Mouse (Mus musculus): ENCODE measurements around the gene Hist2h4. TPM values are rescaled to one million over a fixed set of nuclear protein-coding genes. Genes with fewer than 3 reads are reported as not detected.
A peak's percentile ranks its signal among the peaks of the same experiment; 100 is the strongest.
"Not testable (repeated sequence)": the region's sequence is repeated elsewhere in the genome, so short reads cannot be mapped to it uniquely, and the experiment has no call there.

Hist2h4 gene
- polyA plus RNA-seq, 1 experiment = 0.42 TPM

GRCm38 (mm10) chr3:96249034-96249345 is 14.1 kb downstream of the Hist2h4 start:
- Histone ChIP-seq H3K27ac (ENCODE audit: control insufficient read depth, insufficient read depth, low read depth, low read length) (no peak overlapping the region), H3K4me1 (ENCODE audit: control insufficient read depth, insufficient read depth, low read length) (no peaks in the 10 kb centered on the region; the same call in 1 of the 2 replicates)
- TF ChIP-seq CTCF (IDR thresholded peaks at IDR 0.05; ENCODE audit: control insufficient read depth, insufficient read depth, insufficient replicate concordance, low read depth, low read length) = no peak
- no peak for TF ChIP-seq POLR2A (IDR thresholded peaks at IDR 0.05; ENCODE audit: control insufficient read depth, low read depth, low read length)

GRCm38 (mm10) chr3:96248141-96249033 is 14.7 kb downstream of the Hist2h4 start:
- H3K4me1 ChIP-seq (ENCODE audit: control insufficient read depth, insufficient read depth, low read length) = no peaks in the 10 kb centered on the region; the same call in 1 of the 2 replicates
- H3K36me3 ChIP-seq (ENCODE audit: control insufficient read depth, insufficient read depth, low read length) = no peaks in the 10 kb centered on the region
- H3K27me3 ChIP-seq (ENCODE audit: control insufficient read depth, insufficient read depth, low read length) = no peaks in the 10 kb centered on the region
- H3K4me3 ChIP-seq (ENCODE audit: control insufficient read depth, low read depth, low read length) = peak overlapping the region; percentile 16; the same call in 1 of the 2 replicates
- no peak for TF ChIP-seq CTCF (IDR thresholded peaks at IDR 0.05; ENCODE audit: control insufficient read depth, insufficient read depth, insufficient replicate concordance, low read depth, low read length)
- no peak for TF ChIP-seq POLR2A (IDR thresholded peaks at IDR 0.05; ENCODE audit: control insufficient read depth, low read depth, low read length)
- no peak overlapping the region for H3K27ac ChIP-seq (ENCODE audit: control insufficient read depth, insufficient read depth, low read depth, low read length)

More at GRCm38 (mm10) chr3:96249034-96249345, 14.1 kb downstream of the Hist2h4 start:
- no peaks in the 10 kb centered on the region for H3K27me3 ChIP-seq (ENCODE audit: control insufficient read depth, insufficient read depth, low read length)
- H3K36me3 ChIP-seq (ENCODE audit: control insufficient read depth, insufficient read depth, low read length) = no peaks in the 10 kb centered on the region
- no peak overlapping the region for H3K4me3 ChIP-seq (ENCODE audit: control insufficient read depth, low read depth, low read length)

GRCm38 (mm10) chr3:96247356-96248140 is 15.6 kb downstream of the Hist2h4 start:
- TF ChIP-seq POLR2A (IDR thresholded peaks at IDR 0.05; ENCODE audit: control insufficient read depth, low read depth, low read length) = no peak
- no peak for TF ChIP-seq CTCF (IDR thresholded peaks at IDR 0.05; ENCODE audit: control insufficient read depth, insufficient read depth, insufficient replicate concordance, low read depth, low read length)
- Histone ChIP-seq H3K36me3 (ENCODE audit: control insufficient read depth, insufficient read depth, low read length) (no peaks in the 10 kb centered on the region), H3K4me1 (ENCODE audit: control insufficient read depth, insufficient read depth, low read length) (no peaks in the 10 kb centered on the region; the same call in 1 of the 2 replicates), H3K27me3 (ENCODE audit: control insufficient read depth, insufficient read depth, low read length) (no peaks in the 10 kb centered on the region), H3K4me3 (ENCODE audit: control insufficient read depth, low read depth, low read length) (peak overlapping the region; percentile 74), H3K27ac (ENCODE audit: control insufficient read depth, insufficient read depth, low read depth, low read length) (no peak overlapping the region)

- Histone ChIP-seq H3K27ac (ENCODE audit: control insufficient read depth, insufficient read depth, low read depth, low read length) (peak within 1 kb of the TSS; percentile 85), H3K4me3 (ENCODE audit: control insufficient read depth, low read depth, low read length) (peak within 1 kb of the TSS; percentile 84)
- H3K36me3 ChIP-seq (ENCODE audit: control insufficient read depth, insufficient read depth, low read length); H3K27me3 ChIP-seq (ENCODE audit: control insufficient read depth, insufficient read depth, low read length); H3K4me1 ChIP-seq (ENCODE audit: control insufficient read depth, insufficient read depth, low read length): not testable (repeated sequence)
Observed at GRCm38 (mm10) chr3:96246427-96246856, 16.7 kb downstream of the Hist2h4 start, which contains the start of gene Hist2h3c1. Gene Hist2h3c1, plus strand, starts transcription at chr3:96246685.

GRCm38 (mm10) chr3:96246018-96246417 is 17.1 kb downstream of the Hist2h4 start:
- not testable (repeated sequence) for H3K36me3 ChIP-seq (ENCODE audit: control insufficient read depth, insufficient read depth, low read length); H3K27me3 ChIP-seq (ENCODE audit: control insufficient read depth, insufficient read depth, low read length); H3K4me1 ChIP-seq (ENCODE audit: control insufficient read depth, insufficient read depth, low read length)
- Histone ChIP-seq H3K4me3 (ENCODE audit: control insufficient read depth, low read depth, low read length) (peak overlapping the region; percentile 84), H3K27ac (ENCODE audit: control insufficient read depth, insufficient read depth, low read depth, low read length) (peak overlapping the region; percentile 85)

GRCm38 (mm10) chr3:96245003-96245886 is 17.9 kb downstream of the Hist2h4 start, which contains the start of gene Hist2h2aa1:
Gene Hist2h2aa1, plus strand, starts transcription at chr3:96245497.
- Histone ChIP-seq H3K4me3 (ENCODE audit: control insufficient read depth, low read depth, low read length) (peak within 1 kb of the TSS; percentile 100), H3K27ac (ENCODE audit: control insufficient read depth, insufficient read depth, low read depth, low read length) (peak within 1 kb of the TSS; percentile 100)
- H3K36me3 ChIP-seq (ENCODE audit: control insufficient read depth, insufficient read depth, low read length); H3K27me3 ChIP-seq (ENCODE audit: control insufficient read depth, insufficient read depth, low read length); H3K4me1 ChIP-seq (ENCODE audit: control insufficient read depth, insufficient read depth, low read length): not testable (repeated sequence)
- peak; percentile 57; the same call in 1 of the 2 replicates for TF ChIP-seq POLR2A (IDR thresholded peaks at IDR 0.05; ENCODE audit: control insufficient read depth, low read depth, low read length)
- TF ChIP-seq CTCF (IDR thresholded peaks at IDR 0.05; ENCODE audit: control insufficient read depth, insufficient read depth, insufficient replicate concordance, low read depth, low read length) = 0 out of 2 replicates have a peak, but pooled peaks have one; percentile 1
